Mouse (Mus musculus) ES-E14 (cell line): Measurements from ENCODE around the gene Cnksr2. TPM values are rescaled to one million over a fixed set of nuclear protein-coding genes. Genes with fewer than 3 reads are reported as not detected.

Experiments used
- DNase-seq: peaks from one replicate; pipeline ENCODE4 v3.0.0-alpha.2; 2013; ENCODE audit warnings: low read depth, low spot score
- H3K27ac ChIP-seq: 2 replicates; pipeline ENCODE4 v1.5.1; 2012; ENCODE audit warnings: low read depth, mild to moderate bottlenecking, low read length, moderate library complexity, mixed read lengths; ENCODE audit not compliant: poor library complexity, insufficient read depth, severe bottlenecking
- H3K36me3 ChIP-seq: 2 replicates; pipeline ENCODE4 v1.6.1; 2012; ENCODE audit warnings: mild to moderate bottlenecking, low read length, moderate library complexity, mixed read lengths; ENCODE audit not compliant: control insufficient read depth, poor library complexity, insufficient read depth, severe bottlenecking
- H3K4me1 ChIP-seq, 2 experiments: fragments of 150-350 bp in 1 of 2; sonication (generic) in 1 of 2; 2 replicates each; pipeline ENCODE4 v1.6.1; 2012; ENCODE audit warnings: low read length in 2 of 2, mild to moderate bottlenecking in 1 of 2, mixed read lengths in 1 of 2; ENCODE audit not compliant: control insufficient read depth in 2 of 2, insufficient read depth in 2 of 2, poor library complexity in 1 of 2
- H3K4me3 ChIP-seq, 2 experiments: fragments of 150-350 bp in 1 of 2; sonication (generic) in 1 of 2; 2 replicates each; pipeline ENCODE4 v1.5.1; 2012; ENCODE audit warnings: low read length in 2 of 2, low read depth in 1 of 2, mild to moderate bottlenecking in 1 of 2, mixed read lengths in 1 of 2; ENCODE audit not compliant: insufficient read depth in 1 of 2, poor library complexity in 1 of 2, severe bottlenecking in 1 of 2
- H3K9ac ChIP-seq: 2 replicates; pipeline ENCODE4 v1.6.1; 2012; ENCODE audit warnings: low read depth, mild to moderate bottlenecking, low read length, mixed read lengths; ENCODE audit not compliant: poor library complexity, insufficient read depth, severe bottlenecking
- H3K9me3 ChIP-seq: fragments of 150-350 bp; sonication (generic); 2 replicates; pipeline ENCODE4 v1.6.1; 2012; ENCODE audit warnings: low read depth, mild to moderate bottlenecking, low read length; ENCODE audit not compliant: control insufficient read depth, insufficient read depth
- CHD2 ChIP-seq: IDR thresholded peaks from 2 replicates; pipeline ENCODE4 v1.6.1; 2014; ENCODE audit warnings: mild to moderate bottlenecking, low read depth, low read length, inconsistent platforms
- HCFC1 ChIP-seq: IDR thresholded peaks from 2 replicates; pipeline ENCODE4 v1.6.1; 2012; ENCODE audit warnings: low read length, inconsistent platforms, borderline replicate concordance; ENCODE audit not compliant: insufficient read depth
- MAFK ChIP-seq: IDR thresholded peaks from 2 replicates; pipeline ENCODE4 v1.6.1; 2014; ENCODE audit warnings: mild to moderate bottlenecking, low read depth, low read length, inconsistent platforms; ENCODE audit not compliant: insufficient read depth
- ZC3H11A ChIP-seq: IDR thresholded peaks from 2 replicates; pipeline ENCODE4 v1.6.1; 2012; ENCODE audit warnings: low read depth, mild to moderate bottlenecking, inconsistent platforms, low read length, borderline replicate concordance
- ZNF384 ChIP-seq: IDR thresholded peaks from 2 replicates; pipeline ENCODE4 v1.6.1; 2012; ENCODE audit warnings: low read depth, low read length, inconsistent platforms
- in situ Hi-C, 2 experiments: fragments of 600-800 bp; cut with MboI; formaldehyde crosslinking; loops; one replicate each; pipeline ENCODE4 v1.15.1; 2025; ENCODE audit warnings: low sequenced_read_pairs in 2 of 2, inconsistent platforms in 1 of 2; ENCODE audit not compliant: unreplicated experiment in 2 of 2
- total RNA-seq: library from RNA; depleted of rRNA; stranded (reverse); fragments of 300-350 nt; gene quantifications from 2 replicates; pipeline ENCODE4 v1.2.3, GENCODE M21; 2012

Gene Cnksr2
- total RNA-seq, 1 experiment = 0.62 TPM

DNA sequence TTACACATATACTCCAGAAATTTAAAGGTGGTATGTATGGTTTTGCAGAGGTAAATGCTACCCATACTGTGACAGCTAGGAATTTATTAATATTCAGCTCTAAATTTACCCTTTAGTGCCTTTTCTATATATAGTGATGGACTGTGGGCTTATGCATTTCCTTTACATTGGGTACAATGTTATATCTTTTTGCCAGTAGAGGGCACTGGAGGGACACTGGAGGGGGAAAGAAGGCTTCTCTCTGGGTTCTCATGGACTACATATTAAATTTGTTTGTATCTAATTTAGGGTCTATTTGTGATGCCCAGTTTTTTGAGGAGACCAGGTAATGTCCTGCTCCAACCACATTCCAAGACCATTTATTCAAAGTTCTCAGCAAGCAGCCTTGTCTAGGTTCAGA is 91.4 kb downstream of the Cnksr2 start:
- Histone ChIP-seq H3K36me3 (no peaks in the 10 kb centered on the region), H3K4me3 (no peak overlapping the region), H3K27ac (no peak overlapping the region), H3K9me3 (no peaks in the 10 kb centered on the region), H3K9ac (no peak overlapping the region), H3K4me1 (no peaks in the 10 kb centered on the region)
- peak; percentile 6 for DNase-seq
- no peak for TF ChIP-seq MAFK
- no peak for TF ChIP-seq ZNF384
- TF ChIP-seq ZC3H11A = 0 out of 2 replicates have a peak, but pooled peaks have one; percentile 13
- TF ChIP-seq CHD2 = no peak
- no peak for TF ChIP-seq HCFC1
- in situ Hi-C loops = no loop called here

DNA sequence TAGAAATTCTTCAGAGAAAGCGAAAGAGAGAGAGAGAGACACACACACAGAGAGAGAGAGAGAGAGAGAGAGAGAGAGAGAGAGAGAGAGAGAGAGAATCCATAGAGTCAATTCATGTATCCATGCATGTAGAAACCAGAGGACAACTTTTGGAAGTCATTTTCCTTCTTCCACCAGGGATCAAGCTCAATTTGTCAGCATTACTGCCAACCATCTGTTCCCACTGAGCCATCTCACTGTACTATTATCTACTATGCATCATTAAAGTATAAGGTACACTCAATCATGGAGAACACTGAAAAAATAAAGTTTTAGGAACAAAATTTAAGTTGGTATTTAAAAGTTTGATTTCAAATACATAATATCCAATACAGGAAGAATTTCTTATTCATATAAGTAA is 93.8 kb downstream of the Cnksr2 start:
- in situ Hi-C loops = no loop called here
- no peak overlapping the region for H3K27ac ChIP-seq
- H3K36me3 ChIP-seq = no peaks in the 10 kb centered on the region
- H3K9me3 ChIP-seq = no peaks in the 10 kb centered on the region
- no peak overlapping the region for H3K9ac ChIP-seq
- DNase-seq = no peak
- no peaks in the 10 kb centered on the region for H3K4me1 ChIP-seq
- H3K4me3 ChIP-seq = no peak overlapping the region
- TF ChIP-seq ZC3H11A (no peak), MAFK (no peak), HCFC1 (no peak), ZNF384 (no peak), CHD2 (no peak)

DNA sequence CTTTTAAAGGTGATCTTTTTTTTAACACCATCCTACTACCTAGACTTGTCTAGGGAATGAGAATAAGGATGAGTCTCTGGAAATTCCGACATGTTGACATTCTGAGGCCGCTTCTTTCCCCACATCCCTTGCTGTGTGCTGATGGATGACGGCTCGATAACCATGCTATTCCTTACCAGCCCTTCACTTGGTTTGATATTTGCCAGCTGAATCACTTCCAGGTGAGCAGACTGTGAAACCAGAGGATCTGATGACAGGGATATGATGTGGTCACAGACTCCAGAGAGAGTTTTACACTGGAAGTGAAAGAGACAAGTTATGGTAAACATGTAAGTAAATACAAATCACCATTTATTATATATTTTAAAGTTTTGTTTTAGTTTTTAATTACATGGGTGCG is 98.0 kb downstream of the Cnksr2 start:
- H3K4me1 ChIP-seq = no peaks in the 10 kb centered on the region
- H3K9me3 ChIP-seq = no peaks in the 10 kb centered on the region
- H3K36me3 ChIP-seq = no peaks in the 10 kb centered on the region
- H3K9ac ChIP-seq = no peak overlapping the region
- in situ Hi-C loops = no loop called here
- TF ChIP-seq ZNF384 (no peak), MAFK (no peak), ZC3H11A (no peak), HCFC1 (no peak), CHD2 (no peak)
- DNase-seq = no peak
- H3K27ac ChIP-seq = no peak overlapping the region
- H3K4me3 ChIP-seq = no peak overlapping the region

DNA sequence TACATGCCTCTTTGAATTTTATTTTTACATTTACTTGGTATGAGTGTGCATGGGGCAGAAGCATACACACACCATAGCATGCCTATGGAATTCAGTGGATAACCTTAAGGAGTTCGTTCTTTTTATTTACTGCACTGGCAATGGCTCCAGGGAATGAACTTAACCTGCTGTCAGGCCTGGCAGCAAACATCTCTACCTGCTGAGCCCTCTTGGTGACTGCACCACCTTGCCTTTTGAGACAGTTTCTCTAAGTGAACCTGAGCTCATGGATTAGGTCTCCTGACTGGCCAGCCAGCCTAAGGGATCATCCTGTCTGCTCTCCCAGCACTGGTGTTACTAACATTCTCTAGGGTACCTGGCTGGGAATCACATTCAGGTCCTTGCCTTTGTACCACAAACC is 106.5 kb downstream of the Cnksr2 start:
- no peak for DNase-seq
- H3K36me3 ChIP-seq = no peaks in the 10 kb centered on the region
- no peak for TF ChIP-seq ZC3H11A
- TF ChIP-seq ZNF384 = no peak
- TF ChIP-seq CHD2 = no peak
- TF ChIP-seq HCFC1 = no peak
- TF ChIP-seq MAFK = no peak
- no peak overlapping the region for H3K27ac ChIP-seq
- H3K9me3 ChIP-seq = no peaks in the 10 kb centered on the region
- in situ Hi-C loops = no loop called here
- no peak overlapping the region for H3K9ac ChIP-seq
- H3K4me3 ChIP-seq = no peak overlapping the region
- no peaks in the 10 kb centered on the region for H3K4me1 ChIP-seq

DNA sequence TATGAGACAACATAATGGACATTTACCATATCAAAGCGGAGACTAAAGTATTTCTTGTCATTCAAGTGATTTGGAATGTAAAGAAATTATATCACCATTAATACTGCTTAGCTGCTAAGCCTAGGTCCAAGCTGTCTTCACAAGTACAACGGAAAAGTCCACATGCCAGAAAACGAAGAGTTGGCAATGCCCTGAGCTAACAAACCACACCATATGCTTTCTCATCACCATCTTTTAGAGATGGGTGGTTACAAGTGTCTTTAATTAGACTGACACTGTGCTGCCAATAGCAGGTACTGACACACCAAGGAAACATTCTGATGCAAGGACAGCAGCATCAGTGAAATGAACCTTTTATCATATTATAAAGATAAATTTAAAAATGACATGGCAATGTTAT is 123.0 kb downstream of the Cnksr2 start:
- in situ Hi-C loops = no loop called here
- no peak overlapping the region for H3K9ac ChIP-seq
- H3K36me3 ChIP-seq = no peaks in the 10 kb centered on the region
- no peaks in the 10 kb centered on the region for H3K4me1 ChIP-seq
- no peak overlapping the region for H3K27ac ChIP-seq
- no peaks in the 10 kb centered on the region for H3K9me3 ChIP-seq
- no peak for TF ChIP-seq ZC3H11A
- no peak for TF ChIP-seq ZNF384
- no peak for TF ChIP-seq CHD2
- TF ChIP-seq MAFK = no peak
- no peak for TF ChIP-seq HCFC1
- H3K4me3 ChIP-seq = no peak overlapping the region
- no peak for DNase-seq
